Mouse (Mus musculus): ENCODE measurements around the gene Frmd3. TPM values are rescaled to one million over a fixed set of nuclear protein-coding genes. Genes with fewer than 3 reads are reported as not detected.

Gene Frmd3
- polyA plus RNA-seq, 1 experiment from 2014 or later: 45.8 TPM

DNA sequence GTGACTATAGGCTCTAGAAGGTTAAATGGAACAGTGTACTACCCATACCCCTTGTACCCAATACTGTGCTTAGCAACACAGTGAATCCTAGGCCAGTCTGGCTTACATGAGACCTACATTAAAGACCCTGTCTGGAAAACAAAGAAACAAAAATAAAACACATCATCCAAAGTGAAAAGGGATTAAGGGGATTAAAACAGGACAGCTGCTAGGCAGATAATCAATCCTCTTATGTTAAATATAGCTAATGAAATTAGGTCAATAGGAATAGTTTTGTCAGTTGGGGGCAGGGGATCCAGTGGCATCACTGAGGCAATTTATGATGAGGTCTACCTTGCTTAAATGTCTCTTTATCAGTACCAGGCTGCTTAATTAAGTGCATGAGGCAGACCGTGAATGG is 228.9 kb downstream of the Frmd3 start, which contains the start of gene Kdm4c:
Gene Kdm4c (plus strand): TSS at position 322 of the 400 bp plus-strand sequence.
- no peaks in the 10 kb centered on the region for H3K27me3 ChIP-seq (ENCODE audit: control insufficient read depth, insufficient read depth, low read length)
- H3K9ac ChIP-seq (replicated peaks; ENCODE audit: low read depth, low read length): no peak within 1 kb of the TSS
- H3K36me3 ChIP-seq (ENCODE audit: control insufficient read depth, insufficient read depth, low read length): no peaks in the 10 kb centered on the region
- 93% methylated on average over 1 of the region's 1 CpGs for WGBS
- H3K4me1 ChIP-seq (ENCODE audit: control insufficient read depth, insufficient read depth, low read length): no peaks in the 10 kb centered on the region
- no peaks in the 10 kb centered on the region for H3K9me3 ChIP-seq (ENCODE audit: control insufficient read depth, low read length)
- H3K27ac ChIP-seq (ENCODE audit: low read depth, low read length): no peak within 1 kb of the TSS
- no peak for ATAC-seq (ENCODE audit: low read depth)
- no peak within 1 kb of the TSS for H3K4me3 ChIP-seq (ENCODE audit: low read depth, low read length)
- H3K4me2 ChIP-seq (ENCODE audit: low read depth, low read length): no peak within 1 kb of the TSS

Other genes starting within 250 kb of the Frmd3 start
- gene Rasef, start 222.4 kb upstream of the Frmd3 start, polyA plus RNA-seq (2014; fragmentation: Nextera tagmentation; extraction: Ambion mirVana): 0.60 and 0.62 TPM in 2 replicates
- not detected in 2 replicates for gene Gm11758, start 137.2 kb upstream of the Frmd3 start, polyA plus RNA-seq (2014; fragmentation: Nextera tagmentation; extraction: Ambion mirVana)
- gene Gm11757, start 122.3 kb upstream of the Frmd3 start, polyA plus RNA-seq (2014; fragmentation: Nextera tagmentation; extraction: Ambion mirVana): not detected in 2 replicates
- not detected in 2 replicates for gene Gm13871, start 107.5 kb upstream of the Frmd3 start, polyA plus RNA-seq (2014; fragmentation: Nextera tagmentation; extraction: Ambion mirVana)
- not detected in 2 replicates for gene Gm11756, start 92.7 kb upstream of the Frmd3 start, polyA plus RNA-seq (2014; fragmentation: Nextera tagmentation; extraction: Ambion mirVana)
- not detected in 2 replicates for gene 2310002L09Rik, start 62.6 kb upstream of the Frmd3 start, polyA plus RNA-seq (2014; fragmentation: Nextera tagmentation; extraction: Ambion mirVana)
- gene Kdm4c, start 229.1 kb downstream of the Frmd3 start, polyA plus RNA-seq (2014; fragmentation: Nextera tagmentation; extraction: Ambion mirVana): 22.8 and 24.5 TPM in 2 replicates